Mouse (Mus musculus) spleen, adult 2 months (tissue): ENCODE results near the gene Babam2.

Source experiments
- CTCF ChIP-seq: fragments of 200-500 bp; IDR thresholded peaks from 2 replicates; pipeline ENCODE4 v1.5.1; 2011; ENCODE audit warnings: mild to moderate bottlenecking, inconsistent platforms; ENCODE audit not compliant: insufficient read depth, insufficient read length, insufficient replicate concordance; ENCODE audit errors: extremely low read depth
- POLR2A ChIP-seq: fragments of 200-500 bp; IDR thresholded peaks from 2 replicates; pipeline ENCODE4 v1.6.1; 2011; ENCODE audit warnings: low read depth, low read length, inconsistent platforms

DNA sequence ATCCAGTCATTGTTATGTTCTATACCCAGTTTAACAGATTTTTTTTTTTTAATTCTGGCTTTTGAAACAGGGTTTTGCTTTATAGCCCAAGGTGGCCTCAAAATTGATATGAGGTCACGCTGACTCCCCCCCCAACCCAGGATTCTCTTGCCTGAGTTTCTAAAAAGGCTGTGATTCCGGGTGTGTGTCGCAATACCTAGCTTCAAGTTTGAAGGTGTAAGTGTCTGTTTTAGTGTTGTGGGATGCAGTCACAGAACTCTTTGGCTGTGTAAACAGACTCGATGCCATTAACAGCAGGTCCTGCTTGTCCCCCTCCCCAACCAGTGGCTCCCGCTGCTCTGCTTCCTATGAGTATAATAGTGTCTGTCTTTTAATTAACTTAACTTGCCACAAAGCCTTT is 84.1 kb downstream of the Babam2 start:
- no peak for TF ChIP-seq CTCF
- no peak for TF ChIP-seq POLR2A
